Mouse (Mus musculus): ENCODE results near the gene Bcl2l12.

DNA sequence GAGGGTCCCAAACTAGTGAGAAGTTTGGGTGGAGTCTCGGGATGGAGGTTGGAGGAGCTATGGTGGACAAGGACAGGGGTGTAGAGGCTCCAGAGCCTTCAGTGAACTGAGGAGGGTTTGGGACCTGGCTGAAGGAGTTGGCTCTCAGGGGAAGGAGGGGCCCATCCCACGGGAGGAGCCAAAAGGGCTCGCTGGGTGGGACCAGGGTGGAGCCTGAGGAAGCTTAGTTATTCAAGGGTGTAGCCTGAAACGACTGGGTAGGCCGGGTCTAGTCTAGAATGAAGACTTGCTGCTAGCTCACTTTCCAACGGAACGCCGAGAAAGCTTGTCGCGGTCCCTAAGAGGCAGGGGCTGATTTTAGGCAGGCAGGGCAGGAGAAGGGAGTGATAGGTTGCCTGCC, 46.6 kb downstream of the Bcl2l12 start:
- no peak for TF ChIP-seq CTCF (IDR thresholded peaks at IDR 0.05; ENCODE audit: borderline replicate concordance, insufficient read depth, low read depth, low read length)
- no peak for TF ChIP-seq POLR2A (IDR thresholded peaks at IDR 0.05; ENCODE audit: borderline replicate concordance, insufficient read depth, low read length)

Measured in cerebellum, adult 2 months (tissue).